Mouse (Mus musculus) kidney, adult 2 months (tissue): ENCODE measurements around the gene Gm49601.

ENCODE experiments used
- CTCF ChIP-seq: fragments of 200-500 bp; conservative IDR thresholded peaks from 2 replicates; pipeline ENCODE4 v1.5.1; 2011; ENCODE audit warnings: low read depth, mild to moderate bottlenecking, control low read depth, low read length, moderate library complexity, mixed read lengths; ENCODE audit not compliant: insufficient read depth, insufficient read length
- POLR2A ChIP-seq: fragments of 200-500 bp; IDR thresholded peaks from one replicate; pipeline ENCODE4 v1.6.1; 2011; ENCODE audit warnings: low read depth, low read length, control low read depth

- no peak for TF ChIP-seq POLR2A
- no peak for TF ChIP-seq CTCF
Measured at GRCm38 (mm10) chr16:18619110-18619509, 7.1 kb downstream of the Gm49601 start.
